Mouse (Mus musculus): Measurements from ENCODE around the gene 4930579G24Rik. TPM values are rescaled to one million over a fixed set of nuclear protein-coding genes. Genes with fewer than 3 reads are reported as not detected.

Gene 4930579G24Rik
- 4.7 and 6.5 TPM in 2 replicates for total RNA-seq (2021)
- long read RNA-seq, experiment 1, transcript 4930579G24Rik-201 (2 exons, 1,970 nt) = major isoform, 18 of 18 reads
- long read RNA-seq, experiment 1, partial matches to known transcripts = 0 of 18 reads
- long read RNA-seq, experiment 1, other reads (novel, unspliced or antisense) = 0 of 18 reads
- long read RNA-seq, experiment 2, transcript 4930579G24Rik-201 (2 exons, 1,970 nt) = major isoform, 16 of 17 reads
- long read RNA-seq, experiment 2, partial matches to known transcripts = 0 of 17 reads
- long read RNA-seq, experiment 2, other reads (novel, unspliced or antisense) = 1 of 17 reads

GRCm38 (mm10) chr3:79628561-79629415, at the start of gene 4930579G24Rik:
Gene 4930579G24Rik, plus strand, starts transcription at chr3:79629079.
- peak; percentile 95 for DNase-seq

- no peak for DNase-seq
These were observed 48.8 kb upstream of the 4930579G24Rik start for GRCm38 (mm10) chr3:79579891-79580575.

GRCm38 (mm10) chr3:79586804-79587203, 42.1 kb upstream of the 4930579G24Rik start:
- DNase-seq = peak; percentile 92

GRCm38 (mm10) chr3:79589671-79590070, 39.2 kb upstream of the 4930579G24Rik start:
- no peak for DNase-seq

- DNase-seq = peak; percentile 88
These were observed 37.8 kb upstream of the 4930579G24Rik start, which contains the start of gene Ppid for GRCm38 (mm10) chr3:79590863-79591792. Gene Ppid, plus strand, starts transcription at chr3:79591342.

- DNase-seq = no peak
These were observed 36.9 kb upstream of the 4930579G24Rik start for GRCm38 (mm10) chr3:79591793-79592471.

GRCm38 (mm10) chr3:79595468-79595867, 33.4 kb upstream of the 4930579G24Rik start:
- no peak for DNase-seq

GRCm38 (mm10) chr3:79609886-79610285, 19.0 kb upstream of the 4930579G24Rik start:
- no peak for DNase-seq

- DNase-seq = no peak
These were observed 1.2 kb upstream of the 4930579G24Rik start for GRCm38 (mm10) chr3:79627484-79628181.

GRCm38 (mm10) chr3:79628182-79628560, 708 bp upstream of the 4930579G24Rik start:
- no peak for DNase-seq

- DNase-seq = peak; percentile 88
These were observed 494 bp downstream of the 4930579G24Rik start, which contains the start of gene Etfdh for GRCm38 (mm10) chr3:79629416-79629730. Gene Etfdh, minus strand, starts transcription at chr3:79629500.

- no peak for DNase-seq
These were observed 23.2 kb downstream of the 4930579G24Rik start for GRCm38 (mm10) chr3:79652129-79652528.

- DNase-seq = no peak
These were observed 27.8 kb downstream of the 4930579G24Rik start for GRCm38 (mm10) chr3:79656682-79657081.

- DNase-seq = peak; percentile 57
These were observed 36.0 kb downstream of the 4930579G24Rik start for GRCm38 (mm10) chr3:79664787-79665408.

GRCm38 (mm10) chr3:79670556-79670955, 41.7 kb downstream of the 4930579G24Rik start:
- no peak for DNase-seq

GRCm38 (mm10) chr3:79672188-79672587, 43.3 kb downstream of the 4930579G24Rik start:
- no peak for DNase-seq

GRCm38 (mm10) chr3:79673082-79673481, 44.2 kb downstream of the 4930579G24Rik start:
- peak; percentile 78 for DNase-seq

GRCm38 (mm10) chr3:79674641-79675040, 45.8 kb downstream of the 4930579G24Rik start:
- no peak for DNase-seq

GRCm38 (mm10) chr3:79676411-79676810, 47.5 kb downstream of the 4930579G24Rik start:
- no peak for DNase-seq

Data from adrenal gland, postnatal 14 days (tissue).